In genomic region chr10:59878823-59879222, GRCm38 (mm10) we compare ENCODE assay signal across 8 mouse cellular contexts. TPM values are rescaled to one million over a fixed set of nuclear protein-coding genes. Genes with fewer than 3 reads are reported as not detected.
A peak's percentile ranks its signal among the peaks of the same experiment; 100 is the strongest.
DNase-seq lines count a peak whose midpoint lies in the region; ATAC-seq and TF ChIP-seq lines count a peak whose summit lies in the region.

No protein-coding gene starts in this region.

- H3K27me3 ChIP-seq in spleen, adult 2 months (ENCODE audit: control insufficient read depth, insufficient read depth, low read length), result no peaks in the 10 kb centered on the region
- no peaks in the 10 kb centered on the region for H3K27me3 ChIP-seq in intestine, embryonic 14.5 days (replicated peaks; ENCODE audit: control insufficient read depth, insufficient read depth, low read length)
- H3K27me3 ChIP-seq in midbrain, embryonic 14.5 days (ENCODE audit: control insufficient read depth, insufficient read depth, low read length), result no peaks in the 10 kb centered on the region

- no peak for DNase-seq in cerebellum, adult 11 months
- DNase-seq in spleen, adult 2 months (ENCODE audit: low read depth in 1 of 2, low spot score in 2 of 2), result no peak
- DNase-seq in spleen, postnatal 14 days (ENCODE audit: low spot score in 2 of 2), result no peak
- no peak for DNase-seq in intestine, embryonic 14.5 days (ENCODE audit: low spot score)
- no peak for DNase-seq in midbrain, embryonic 14.5 days
- no peak for DNase-seq in right cerebral cortex, postnatal 14 days
- no peak for DNase-seq in ovary, postnatal 10 days (ENCODE audit: low spot score)

- peak overlapping the region; percentile 99 for H3K9ac ChIP-seq in intestine, embryonic 14.5 days (ENCODE audit: low read length)
- peak overlapping the region; percentile 97 for H3K9ac ChIP-seq in midbrain, embryonic 14.5 days (replicated peaks; ENCODE audit: low read length)

- H3K4me3 ChIP-seq in spleen, adult 2 months (ENCODE audit: extremely low read depth, insufficient read depth, insufficient read length), result peak overlapping the region; percentile 93
- peak overlapping the region; percentile 98 for H3K4me3 ChIP-seq in intestine, embryonic 14.5 days (ENCODE audit: low read depth, low read length)
- peak overlapping the region; percentile 87 for H3K4me3 ChIP-seq in midbrain, embryonic 14.5 days (replicated peaks; ENCODE audit: low read depth, low read length)

- no peak for TF ChIP-seq CTCF in spleen, adult 2 months (IDR thresholded peaks at IDR 0.05; ENCODE audit: extremely low read depth, insufficient read depth, insufficient read length, insufficient replicate concordance)

- H3K4me1 ChIP-seq in spleen, adult 2 months (ENCODE audit: control insufficient read depth, insufficient read depth, insufficient read length), result 0 out of 2 replicates have a peak, but pooled peaks cover 4% of the 10 kb centered on the region
- peaks cover 12% of the 10 kb centered on the region for H3K4me1 ChIP-seq in intestine, embryonic 14.5 days (replicated peaks; ENCODE audit: control insufficient read depth, insufficient read depth, low read length)
- H3K4me1 ChIP-seq in midbrain, embryonic 14.5 days (ENCODE audit: control insufficient read depth, insufficient read depth, low read length), result peaks cover 9% of the 10 kb centered on the region

- no peaks in the 10 kb centered on the region for H3K36me3 ChIP-seq in spleen, adult 2 months (ENCODE audit: control insufficient read depth, insufficient read depth, low read length)
- H3K36me3 ChIP-seq in intestine, embryonic 14.5 days (ENCODE audit: control insufficient read depth, insufficient read depth, low read length), result 0 out of 2 replicates have a peak, but pooled peaks cover under 1% of the 10 kb centered on the region
- no peaks in the 10 kb centered on the region for H3K36me3 ChIP-seq in midbrain, embryonic 14.5 days (ENCODE audit: control insufficient read depth, insufficient read depth, low read length)

- H3K9me3 ChIP-seq in intestine, embryonic 14.5 days (ENCODE audit: control insufficient read depth, low read length), result no peaks in the 10 kb centered on the region
- no peaks in the 10 kb centered on the region for H3K9me3 ChIP-seq in midbrain, embryonic 14.5 days (ENCODE audit: control insufficient read depth, low read length)

- no peak for TF ChIP-seq POLR2A in spleen, adult 2 months (IDR thresholded peaks at IDR 0.05; ENCODE audit: low read depth, low read length)

- ATAC-seq in cerebellum, adult (ENCODE audit: insufficient number of reproducible peaks, low FRiP score, low TSS enrichment), result 0 out of 2 replicates have a peak, but pooled peaks have one; percentile 11
- peak; percentile 18; the same call in 1 of the 2 replicates for ATAC-seq in intestine, embryonic 14.5 days (replicated peaks; ENCODE audit: low FRiP score, low TSS enrichment, low read depth)
- ATAC-seq in midbrain, embryonic 14.5 days (ENCODE audit: low FRiP score, low TSS enrichment), result 0 out of 2 replicates have a peak, but pooled peaks have one; percentile 3

- 14% methylated on average over 5 of the region's 5 CpGs for WGBS in spleen, adult 2 months
- WGBS in intestine, embryonic 14.5 days, result 13% methylated on average over 5 of the region's 5 CpGs
- WGBS in midbrain, embryonic 14.5 days, result 20% methylated on average over 5 of the region's 5 CpGs

- H3K27ac ChIP-seq in spleen, adult 2 months (ENCODE audit: insufficient read depth, low read length), result peak overlapping the region; percentile 95; the same call in 1 of the 2 replicates
- H3K27ac ChIP-seq in intestine, embryonic 14.5 days (ENCODE audit: low read depth), result peak overlapping the region; percentile 100
- H3K27ac ChIP-seq in midbrain, embryonic 14.5 days (replicated peaks; ENCODE audit: low read depth, low read length), result peak overlapping the region; percentile 100

- H3K4me2 ChIP-seq in intestine, embryonic 14.5 days (ENCODE audit: low read length), result peak overlapping the region; percentile 86
- peak overlapping the region; percentile 77 for H3K4me2 ChIP-seq in midbrain, embryonic 14.5 days (ENCODE audit: low read length)

RNA-seq across cellular contexts. Expression of gene Dnajb12, which starts 0.5 kb away (rescaled TPM):
- polyA plus RNA-seq in spleen, adult 2 months (2012; rRNA removed), result 29.9 and 32.4 TPM in 2 replicates
- polyA plus RNA-seq in intestine, embryonic 14.5 days (2014; fragmentation: Nextera tagmentation; extraction: Ambion mirVana), result 27.5 and 28.6 TPM in 2 replicates
- polyA plus RNA-seq in midbrain, embryonic 14.5 days (2014; fragmentation: Nextera tagmentation; extraction: Ambion mirVana), result 15.9 and 20.5 TPM in 2 replicates
